Mouse (Mus musculus): ENCODE results near the gene Zdhhc16. TPM values are rescaled to one million over a fixed set of nuclear protein-coding genes. Genes with fewer than 3 reads are reported as not detected.

Gene Zdhhc16
- total and polyA plus RNA-seq, 3 experiments: 30.3 to 54.3 (median 45.5) TPM

GRCm38 (mm10) chr19:41902848-41903593, 30.3 kb upstream of the Zdhhc16 start:
- Histone ChIP-seq H3K9me3 (replicated peaks; ENCODE audit: low read length) (no peaks in the 10 kb centered on the region), H3K4me2 (ENCODE audit: insufficient read depth, low read depth, poor library complexity, severe bottlenecking) (no peak overlapping the region), H3K27me3 (replicated peaks) (no peaks in the 10 kb centered on the region), H3K27ac (ENCODE audit: insufficient read depth, low read depth) (no peak overlapping the region), H3K4me3 (replicated peaks in 1 of 3; ENCODE audit: low read depth in 2 of 3, low read length in 2 of 3, poor library complexity in 1 of 3) (no peak overlapping the region), H3K36me3 (replicated peaks in 1 of 2; ENCODE audit: control insufficient read depth in 1 of 2, insufficient read depth in 1 of 2, low read length in 1 of 2) (no peaks in the 10 kb centered on the region), H3K4me1 (ENCODE audit: control insufficient read depth in 1 of 2, insufficient read depth in 2 of 2) (peaks cover 6 to 20% of the 10 kb centered on the region in 2 experiments), H3K9ac (ENCODE audit: insufficient read depth, low read depth) (no peak overlapping the region), H3K79me2 (replicated peaks; ENCODE audit: control insufficient read depth, extremely low read depth, insufficient read depth, poor library complexity, severe bottlenecking) (no peaks in the 10 kb centered on the region)
- dilution Hi-C loops (cut with MboI; ENCODE audit: extremely low pct_ligation_motif_present, extremely low pct_unique_long_range_greater_than_20kb, low sequenced_read_pairs): no loop called here
- in situ Hi-C loops (cut with MboI; ENCODE audit: low pct_ligation_motif_present, low pct_unique_long_range_greater_than_20kb, low sequenced_read_pairs): no loop called here
- no peak for DNase-seq (ENCODE audit: extremely low read depth)
- 0 out of 4 replicates have a peak, but pooled peaks of 1 of the 2 experiments have one; percentile 7 for TF ChIP-seq CTCF (conservative IDR thresholded peaks at IDR 0.05 in 1 of 2, IDR thresholded peaks at IDR 0.05 in 1 of 2; ENCODE audit: low read depth in 2 of 2, low read length in 2 of 2)
- TF ChIP-seq BHLHE40 (IDR thresholded peaks at IDR 0.05; ENCODE audit: low read depth, low read length): no peak

GRCm38 (mm10) chr19:41905246-41905645, 28.0 kb upstream of the Zdhhc16 start:
- no peak for DNase-seq (ENCODE audit: extremely low read depth)
- no peaks in the 10 kb centered on the region for H3K27me3 ChIP-seq (replicated peaks)
- no peak overlapping the region for H3K27ac ChIP-seq (ENCODE audit: insufficient read depth, low read depth)
- dilution Hi-C loops (cut with MboI; ENCODE audit: extremely low pct_ligation_motif_present, extremely low pct_unique_long_range_greater_than_20kb, low sequenced_read_pairs) (no loop called here), in situ Hi-C loops (cut with MboI; ENCODE audit: low pct_ligation_motif_present, low pct_unique_long_range_greater_than_20kb, low sequenced_read_pairs) (no loop called here)
- H3K9me3 ChIP-seq (replicated peaks; ENCODE audit: low read length): no peaks in the 10 kb centered on the region
- H3K4me3 ChIP-seq (replicated peaks in 1 of 3; ENCODE audit: low read depth in 2 of 3, low read length in 2 of 3, poor library complexity in 1 of 3): no peak overlapping the region
- TF ChIP-seq ZKSCAN1 (IDR thresholded peaks at IDR 0.05; ENCODE audit: borderline replicate concordance, low read depth, low read length): no peak
- no peak for TF ChIP-seq CTCF (conservative IDR thresholded peaks at IDR 0.05 in 1 of 2, IDR thresholded peaks at IDR 0.05 in 1 of 2; ENCODE audit: low read depth in 2 of 2, low read length in 2 of 2)
- no peak for TF ChIP-seq POLR2AphosphoS2 (IDR thresholded peaks at IDR 0.05; ENCODE audit: low read depth, low read length)
- no peaks in the 10 kb centered on the region for H3K36me3 ChIP-seq (replicated peaks in 1 of 2; ENCODE audit: control insufficient read depth in 1 of 2, insufficient read depth in 1 of 2, low read length in 1 of 2)
- H3K79me2 ChIP-seq (replicated peaks; ENCODE audit: control insufficient read depth, extremely low read depth, insufficient read depth, poor library complexity, severe bottlenecking): no peaks in the 10 kb centered on the region
- no peak overlapping the region for H3K4me2 ChIP-seq (ENCODE audit: insufficient read depth, low read depth, poor library complexity, severe bottlenecking)
- H3K9ac ChIP-seq (ENCODE audit: insufficient read depth, low read depth): no peak overlapping the region
- peaks cover 3 to 11% of the 10 kb centered on the region in 2 experiments for H3K4me1 ChIP-seq (ENCODE audit: control insufficient read depth in 1 of 2, insufficient read depth in 2 of 2)

GRCm38 (mm10) chr19:41906311-41907078, 26.8 kb upstream of the Zdhhc16 start:
- no peak for DNase-seq (ENCODE audit: extremely low read depth)
- dilution Hi-C loops (cut with MboI; ENCODE audit: extremely low pct_ligation_motif_present, extremely low pct_unique_long_range_greater_than_20kb, low sequenced_read_pairs): no loop called here

More at GRCm38 (mm10) chr19:41906311-41907078, 26.8 kb upstream of the Zdhhc16 start:
- Histone ChIP-seq H3K27me3 (replicated peaks) (no peaks in the 10 kb centered on the region), H3K79me2 (replicated peaks; ENCODE audit: control insufficient read depth, extremely low read depth, insufficient read depth, poor library complexity, severe bottlenecking) (no peaks in the 10 kb centered on the region), H3K9me3 (replicated peaks; ENCODE audit: low read length) (no peaks in the 10 kb centered on the region), H3K27ac (ENCODE audit: insufficient read depth, low read depth) (no peak overlapping the region), H3K4me2 (ENCODE audit: insufficient read depth, low read depth, poor library complexity, severe bottlenecking) (no peak overlapping the region), H3K4me3 (replicated peaks in 1 of 3; ENCODE audit: low read depth in 2 of 3, low read length in 2 of 3, poor library complexity in 1 of 3) (no peak overlapping the region), H3K4me1 (ENCODE audit: control insufficient read depth in 1 of 2, insufficient read depth in 2 of 2) (peaks cover 0 to 4% of the 10 kb centered on the region in 2 experiments; a peak in 2 of 4 replicates), H3K9ac (ENCODE audit: insufficient read depth, low read depth) (no peak overlapping the region), H3K36me3 (replicated peaks in 1 of 2; ENCODE audit: control insufficient read depth in 1 of 2, insufficient read depth in 1 of 2, low read length in 1 of 2) (no peaks in the 10 kb centered on the region)
- no peak for TF ChIP-seq SIN3A (IDR thresholded peaks at IDR 0.05; ENCODE audit: low read length)
- TF ChIP-seq GABPA (IDR thresholded peaks at IDR 0.05; ENCODE audit: insufficient replicate concordance, low read depth, low read length): no peak
- no peak for TF ChIP-seq TBP (conservative IDR thresholded peaks at IDR 0.05; ENCODE audit: low read depth, low read length)
- no peak for TF ChIP-seq EP300 (IDR thresholded peaks at IDR 0.05; ENCODE audit: low read length)
- in situ Hi-C loops (cut with MboI; ENCODE audit: low pct_ligation_motif_present, low pct_unique_long_range_greater_than_20kb, low sequenced_read_pairs): no loop called here
